Mouse (Mus musculus) stomach, postnatal 0 days (tissue): ENCODE measurements around the gene Arl2. TPM values are rescaled to one million over a fixed set of nuclear protein-coding genes. Genes with fewer than 3 reads are reported as not detected.

Source experiments
- ATAC-seq: fragments of 200-750 bp; cut with Nextera tagmentation; 2 replicates; pipeline ENCODE4 v1.8.0; 2017; ENCODE audit not compliant: low FRiP score, low TSS enrichment
- DNase-seq: peaks from one replicate; pipeline ENCODE4 v3.0.0-alpha.2; 2016; ENCODE audit warnings: low spot score
- H3K27ac ChIP-seq: fragments of 300-500 bp; sonication (generic); replicated peaks from 2 replicates; pipeline ENCODE4 v1.5.1; 2014; ENCODE audit warnings: mild to moderate bottlenecking, control low read depth
- H3K27me3 ChIP-seq: fragments of 300-500 bp; sonication (generic); 2 replicates; pipeline ENCODE4 v1.6.1; 2014; ENCODE audit warnings: low read length; ENCODE audit not compliant: control insufficient read depth, insufficient read depth
- H3K36me3 ChIP-seq: fragments of 300-500 bp; sonication (generic); 2 replicates; pipeline ENCODE4 v1.6.1; 2014; ENCODE audit warnings: low read length, mixed read lengths; ENCODE audit not compliant: control insufficient read depth, insufficient read depth
- H3K4me1 ChIP-seq: fragments of 300-500 bp; sonication (generic); replicated peaks from 2 replicates; pipeline ENCODE4 v1.6.1; 2014; ENCODE audit warnings: antibody characterized with exemption; ENCODE audit not compliant: control insufficient read depth, insufficient read depth
- H3K4me2 ChIP-seq: fragments of 300-500 bp; sonication (generic); replicated peaks from 2 replicates; pipeline ENCODE4 v1.6.1; 2014; ENCODE audit warnings: low read depth, mild to moderate bottlenecking, control low read depth, moderate library complexity
- H3K4me3 ChIP-seq: fragments of 300-500 bp; sonication (generic); 2 replicates; pipeline ENCODE4 v1.5.1; 2014; ENCODE audit warnings: low read depth, low read length, control low read depth
- H3K9ac ChIP-seq: fragments of 300-500 bp; sonication (generic); 2 replicates; pipeline ENCODE4 v1.6.1; 2014; ENCODE audit warnings: mild to moderate bottlenecking, low read length, control low read depth, mixed read lengths
- H3K9me3 ChIP-seq: fragments of 300-500 bp; sonication (generic); 2 replicates; pipeline ENCODE4 v1.6.1; 2016; ENCODE audit warnings: low read length; ENCODE audit not compliant: control insufficient read depth
- CTCF ChIP-seq: IDR thresholded peaks from 2 replicates; pipeline ENCODE4 v1.5.1; 2016; ENCODE audit warnings: antibody characterized with exemption, low read depth, mild to moderate bottlenecking, moderate library complexity
- EP300 ChIP-seq: optimal IDR thresholded peaks from 2 replicates; pipeline ENCODE3; 2016; ENCODE audit warnings: antibody characterized with exemption
- WGBS: fragments of 180-500 bp; shearing (Covaris S2); extraction: QIAGEN DNeasy Blood & Tissue Kit; methylation state at CpG from one replicate; pipeline ENCODE4 v1.1.7; 2014; 5-methylcytosine and 5-hydroxymethylcytosine counted together
- polyA plus RNA-seq: library from polyadenylated mRNA; unstranded; fragments of >200 nt; fragmentation: Nextera tagmentation; extraction: Ambion mirVana; gene quantifications from 2 replicates; pipeline ENCODE4 v1.2.1, GENCODE M21; 2015

The Arl2 gene
- polyA plus RNA-seq: 74.0 and 77.2 TPM in 2 replicates

DNA sequence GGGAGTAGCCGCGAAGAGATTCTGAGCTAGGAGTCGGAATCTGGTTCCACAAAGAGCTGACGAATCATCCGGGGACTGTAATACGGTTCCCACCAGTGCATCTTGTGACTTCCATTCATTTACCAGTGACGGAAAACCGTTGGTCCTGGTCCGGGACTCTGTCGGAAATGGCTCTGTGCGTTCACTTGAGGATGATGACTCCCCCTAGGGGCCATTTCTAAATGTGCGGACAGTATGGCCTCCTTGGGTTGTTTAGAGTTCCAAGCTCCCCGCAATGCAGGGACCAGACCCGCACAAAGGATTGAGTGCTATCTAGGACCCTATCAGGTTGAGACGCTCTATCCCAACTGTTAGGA is at the start of gene Arl2:
Arl2 (minus strand) TSS at position 155 of the 356 bp plus-strand sequence.
- Histone ChIP-seq H3K9me3 (no peaks in the 10 kb centered on the region), H3K9ac (peak within 1 kb of the TSS; percentile 86), H3K4me1 (no peaks in the 10 kb centered on the region), H3K36me3 (peaks cover 3% of the 10 kb centered on the region; the same call in 1 of the 2 replicates), H3K27me3 (no peaks in the 10 kb centered on the region), H3K4me3 (peak within 1 kb of the TSS; percentile 66), H3K4me2 (peak within 1 kb of the TSS; percentile 91), H3K27ac (peak within 1 kb of the TSS; percentile 91)
- DNase-seq: peak; percentile 80
- WGBS: under 1% methylated on average over 15 of the region's 15 CpGs
- no peak for TF ChIP-seq EP300
- TF ChIP-seq CTCF: peak; percentile 67
- peak; percentile 83 for ATAC-seq

DNA sequence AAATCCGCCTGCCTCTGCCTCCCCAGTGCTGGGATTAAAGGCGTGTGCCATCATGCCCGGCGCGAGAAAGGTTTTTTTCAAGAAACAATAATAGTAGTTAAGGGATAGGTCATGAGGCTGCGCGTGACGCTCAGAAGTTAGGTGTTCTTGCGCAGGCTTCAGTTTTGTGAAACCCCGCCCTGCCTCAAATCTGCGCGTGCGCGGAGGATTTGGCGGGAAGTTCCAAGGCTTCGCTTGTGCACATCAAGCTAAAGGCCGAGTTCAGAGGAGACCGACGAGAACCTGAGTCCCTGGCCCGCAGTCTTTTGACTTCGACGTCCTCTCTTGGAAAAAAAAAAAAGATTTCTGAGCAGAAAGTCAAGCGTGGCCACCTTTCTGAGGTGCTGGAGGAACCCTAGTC is 42.8 kb upstream of the Arl2 start, which contains the start of gene Majin:
Majin (plus strand) TSS at position 258 of the 400 bp plus-strand sequence.
- TF ChIP-seq CTCF: no peak
- no peak for TF ChIP-seq EP300
- no peak for ATAC-seq
- 82% methylated on average over 23 of the region's 23 CpGs for WGBS
- DNase-seq: no peak
- no peaks in the 10 kb centered on the region for H3K4me1 ChIP-seq
- no peaks in the 10 kb centered on the region for H3K27me3 ChIP-seq
- no peak within 1 kb of the TSS for H3K9ac ChIP-seq
- no peak within 1 kb of the TSS for H3K4me3 ChIP-seq
- H3K4me2 ChIP-seq: no peak within 1 kb of the TSS
- H3K36me3 ChIP-seq: no peaks in the 10 kb centered on the region
- H3K9me3 ChIP-seq: no peaks in the 10 kb centered on the region
- H3K27ac ChIP-seq: no peak within 1 kb of the TSS

DNA sequence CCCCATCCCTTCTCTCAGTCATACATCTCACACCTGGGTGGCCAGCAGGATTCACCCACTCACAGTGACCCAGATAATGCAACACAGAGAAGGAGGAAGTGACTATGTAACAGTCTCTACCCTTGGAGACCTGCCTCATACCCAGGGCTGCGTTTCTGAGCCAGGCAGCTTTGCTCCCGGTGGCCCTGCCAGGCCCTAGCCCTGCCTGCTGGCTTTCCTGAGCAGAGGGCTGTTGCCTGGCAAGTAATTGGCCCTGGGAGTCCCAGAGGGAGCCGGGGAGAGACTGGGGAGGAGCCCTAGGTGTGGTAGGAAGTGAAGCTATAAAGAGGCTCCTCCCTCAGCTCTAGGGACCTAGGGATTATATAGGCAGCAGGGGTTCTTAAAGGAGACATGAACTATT is 41.2 kb upstream of the Arl2 start:
- TF ChIP-seq CTCF (no peak), EP300 (no peak)
- no peaks in the 10 kb centered on the region for H3K4me1 ChIP-seq
- ATAC-seq (peak; percentile 67; the same call in 1 of the 2 replicates), DNase-seq (peak; percentile 52)
- no peaks in the 10 kb centered on the region for H3K27me3 ChIP-seq
- no peak overlapping the region for H3K4me3 ChIP-seq
- H3K9ac ChIP-seq: no peak overlapping the region
- no peaks in the 10 kb centered on the region for H3K36me3 ChIP-seq
- H3K4me2 ChIP-seq: no peak overlapping the region
- 22% methylated on average over 3 of the region's 3 CpGs for WGBS
- H3K9me3 ChIP-seq: no peaks in the 10 kb centered on the region
- H3K27ac ChIP-seq: no peak overlapping the region

DNA sequence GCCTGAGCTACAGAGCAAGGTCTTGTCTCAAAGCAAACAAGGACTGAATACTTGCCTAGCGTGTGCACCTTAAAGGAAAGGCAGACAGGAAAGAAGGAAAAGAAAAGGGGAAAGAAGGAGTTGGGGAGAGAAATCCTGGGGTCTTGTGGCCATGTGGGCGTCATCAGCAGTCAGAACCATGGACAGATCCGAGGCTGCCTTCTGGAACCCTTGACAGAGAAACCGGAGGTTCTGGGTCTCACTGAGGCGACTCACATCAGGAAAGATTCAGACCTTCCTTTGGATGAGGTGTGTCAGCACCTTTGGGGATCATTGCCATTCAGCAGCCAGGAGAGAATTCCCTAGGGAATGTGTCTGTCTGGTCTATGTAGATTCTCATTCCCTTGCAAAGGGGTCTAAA is 40.3 kb upstream of the Arl2 start:
- Histone ChIP-seq H3K27me3 (no peaks in the 10 kb centered on the region), H3K9me3 (no peaks in the 10 kb centered on the region), H3K9ac (no peak overlapping the region), H3K27ac (no peak overlapping the region), H3K4me1 (no peaks in the 10 kb centered on the region), H3K4me2 (no peak overlapping the region), H3K36me3 (no peaks in the 10 kb centered on the region), H3K4me3 (no peak overlapping the region)
- TF ChIP-seq CTCF (no peak), EP300 (no peak)
- DNase-seq: peak; percentile 27
- ATAC-seq: no peak
- 12% methylated on average over 5 of the region's 5 CpGs for WGBS

DNA sequence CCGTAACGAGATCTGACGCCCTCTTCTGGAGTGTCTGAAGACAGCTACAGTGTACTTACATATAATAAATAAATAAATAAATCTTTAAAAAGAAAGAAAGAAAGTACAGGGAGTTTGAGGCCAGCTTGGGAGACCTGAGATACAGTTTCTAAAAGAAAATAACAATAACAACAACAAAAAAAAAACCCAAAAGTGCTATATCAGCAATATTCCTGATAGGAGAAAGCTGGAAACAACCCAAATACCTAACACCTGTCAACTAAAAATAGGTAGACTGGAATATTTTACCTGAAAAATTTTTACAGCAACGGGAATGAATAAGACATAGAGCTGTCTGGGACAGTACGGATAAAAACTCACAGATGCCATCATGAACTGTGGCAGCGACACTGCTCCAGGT is 37.4 kb upstream of the Arl2 start:
- Histone ChIP-seq H3K27ac (no peak overlapping the region), H3K9ac (no peak overlapping the region), H3K4me2 (no peak overlapping the region), H3K27me3 (no peaks in the 10 kb centered on the region), H3K4me3 (no peak overlapping the region), H3K9me3 (no peaks in the 10 kb centered on the region), H3K36me3 (no peaks in the 10 kb centered on the region), H3K4me1 (no peaks in the 10 kb centered on the region)
- TF ChIP-seq EP300 (no peak), CTCF (no peak)
- 97% methylated on average over 4 of the region's 6 CpGs for WGBS
- no peak for ATAC-seq
- DNase-seq: no peak

DNA sequence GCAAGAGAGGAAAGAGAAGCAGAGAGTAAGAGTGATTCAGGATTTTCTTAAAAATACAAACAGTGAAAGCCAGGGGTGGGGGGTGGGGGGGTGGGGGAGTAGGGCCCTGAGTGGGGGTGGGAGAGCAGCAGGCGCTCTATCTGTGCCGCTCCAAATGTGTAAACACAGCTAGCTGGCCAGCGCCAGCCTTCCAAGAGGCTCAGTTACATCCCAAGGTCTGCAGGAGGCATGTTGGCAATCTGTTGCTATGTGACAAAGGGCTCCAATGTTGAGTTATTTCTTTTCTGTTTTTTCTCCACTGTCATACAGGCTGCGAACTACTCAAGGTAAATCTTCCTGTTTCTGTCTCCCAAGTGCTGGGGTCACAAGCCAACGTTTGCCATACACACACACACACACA is 33.4 kb upstream of the Arl2 start:
- DNase-seq (no peak), ATAC-seq (no peak)
- no peaks in the 10 kb centered on the region for H3K4me1 ChIP-seq
- no peaks in the 10 kb centered on the region for H3K27me3 ChIP-seq
- 0 out of 2 replicates have a peak, but pooled peaks have one; percentile 3 for TF ChIP-seq CTCF
- no peak for TF ChIP-seq EP300
- H3K9me3 ChIP-seq: no peaks in the 10 kb centered on the region
- H3K4me2 ChIP-seq: no peak overlapping the region
- no peak overlapping the region for H3K9ac ChIP-seq
- no peaks in the 10 kb centered on the region for H3K36me3 ChIP-seq
- H3K4me3 ChIP-seq: no peak overlapping the region
- H3K27ac ChIP-seq: no peak overlapping the region
- WGBS: 13% methylated on average over 5 of the region's 5 CpGs
